Mouse (Mus musculus): ENCODE measurements around the gene Ror2. TPM values are rescaled to one million over a fixed set of nuclear protein-coding genes. Genes with fewer than 3 reads are reported as not detected.
"Not testable (repeated sequence)": the region's sequence is repeated elsewhere in the genome, so short reads cannot be mapped to it uniquely, and the experiment has no call there.

Gene Ror2
- not detected for polyA plus RNA-seq (2017; shearing (Covaris generic))

DNA sequence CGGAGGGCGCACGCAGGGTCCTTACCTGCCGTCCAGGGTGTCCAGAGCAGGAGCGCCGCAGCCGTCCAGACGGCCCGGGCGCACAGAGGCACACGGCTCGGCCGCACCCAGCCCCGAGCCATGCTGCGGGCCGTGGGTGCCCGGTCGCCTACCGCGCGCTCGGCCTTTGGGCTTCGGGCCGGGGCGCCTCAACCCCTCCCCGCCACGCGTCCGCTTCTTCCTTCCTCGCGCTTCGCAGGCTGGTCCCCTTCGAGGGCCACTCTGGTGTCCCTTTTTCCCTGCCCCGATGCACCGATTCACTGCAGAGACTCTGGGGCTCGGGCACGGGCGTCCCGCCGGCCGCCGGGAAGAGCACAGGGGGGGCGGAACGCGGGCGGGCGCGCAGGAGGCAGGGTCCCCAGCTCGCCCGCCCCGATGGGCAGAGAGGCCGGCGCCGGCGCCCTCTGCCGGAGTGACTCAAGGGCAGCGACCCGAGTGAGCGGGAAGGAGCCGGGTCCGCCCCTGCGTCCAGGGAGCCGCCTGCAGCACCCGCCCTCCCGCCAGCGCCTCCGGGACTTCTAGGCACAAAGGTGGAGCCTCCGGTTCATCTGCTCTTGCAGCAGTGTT is at the start of gene Ror2:
Ror2 (minus strand) TSS at position 369 of the 606 bp plus-strand sequence.
- no peak for ATAC-seq

- no peak for ATAC-seq
Observed at GRCm38 (mm10) chr13:53333769-53334168, 47.8 kb upstream of the Ror2 start.

- ATAC-seq: no peak
Observed at GRCm38 (mm10) chr13:53330246-53330645, 44.3 kb upstream of the Ror2 start.

DNA sequence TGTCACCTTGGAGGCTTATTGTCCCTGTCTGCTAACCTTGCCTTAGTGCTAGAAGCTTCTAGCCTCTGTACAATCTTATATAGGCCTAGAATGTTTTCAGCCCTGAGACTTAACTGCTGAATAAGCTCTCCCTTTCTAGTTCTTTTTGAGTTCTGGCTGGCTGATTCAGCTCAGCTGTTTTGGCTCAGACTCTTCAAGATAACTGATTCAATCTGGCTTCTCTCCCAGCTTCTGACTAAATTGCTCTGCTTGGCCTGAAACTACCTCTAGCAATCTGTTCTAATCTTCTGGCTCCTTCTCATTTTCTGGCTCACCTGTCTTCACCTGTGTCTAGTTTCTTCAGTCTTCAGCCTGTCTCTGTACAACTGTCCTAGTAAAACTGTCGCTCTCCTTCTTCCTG is 39.6 kb upstream of the Ror2 start:
- ATAC-seq: no peak

- no peak for ATAC-seq
Observed at GRCm38 (mm10) chr13:53323661-53324060, 37.7 kb upstream of the Ror2 start.

GRCm38 (mm10) chr13:53320899-53321298 is 35.0 kb upstream of the Ror2 start:
- ATAC-seq: no peak

- no peak for ATAC-seq
Observed at GRCm38 (mm10) chr13:53316515-53317295, 30.8 kb upstream of the Ror2 start.

GRCm38 (mm10) chr13:53315757-53316156 is 29.8 kb upstream of the Ror2 start:
- not testable (repeated sequence) for ATAC-seq

GRCm38 (mm10) chr13:53310442-53310841 is 24.5 kb upstream of the Ror2 start:
- ATAC-seq: no peak

GRCm38 (mm10) chr13:53309661-53310160 is 23.8 kb upstream of the Ror2 start:
- ATAC-seq: no peak

- ATAC-seq: no peak
Observed at GRCm38 (mm10) chr13:53309148-53309547, 23.2 kb upstream of the Ror2 start.

GRCm38 (mm10) chr13:53306836-53307235 is 20.9 kb upstream of the Ror2 start:
- ATAC-seq: no peak

DNA sequence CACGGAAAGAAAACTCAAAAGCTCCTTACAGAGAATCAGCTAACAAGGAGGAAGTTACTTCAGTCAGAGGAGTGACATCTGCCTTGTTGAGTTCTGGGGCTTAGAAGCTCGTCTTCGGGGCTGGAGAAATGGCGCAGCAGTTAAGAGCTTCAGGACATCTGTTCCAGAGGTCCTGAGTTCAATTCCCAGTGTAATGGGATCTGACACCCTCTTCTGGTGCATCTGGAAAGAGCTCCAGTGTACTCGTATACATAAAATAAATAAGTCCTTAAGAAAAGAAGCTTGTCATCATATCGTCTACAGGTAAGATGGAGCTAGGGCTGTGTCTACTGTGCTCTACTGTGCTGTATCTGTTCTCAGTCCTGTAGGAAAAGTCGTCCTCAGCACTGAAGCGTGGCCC is 19.3 kb upstream of the Ror2 start:
- ATAC-seq: no peak

- ATAC-seq: no peak
Observed at GRCm38 (mm10) chr13:53302688-53303087, 16.8 kb upstream of the Ror2 start.

- no peak for ATAC-seq
Observed at GRCm38 (mm10) chr13:53293065-53293464, 7.1 kb upstream of the Ror2 start.

- no peak for ATAC-seq
Observed at GRCm38 (mm10) chr13:53292244-53292643, 6.3 kb upstream of the Ror2 start.

DNA sequence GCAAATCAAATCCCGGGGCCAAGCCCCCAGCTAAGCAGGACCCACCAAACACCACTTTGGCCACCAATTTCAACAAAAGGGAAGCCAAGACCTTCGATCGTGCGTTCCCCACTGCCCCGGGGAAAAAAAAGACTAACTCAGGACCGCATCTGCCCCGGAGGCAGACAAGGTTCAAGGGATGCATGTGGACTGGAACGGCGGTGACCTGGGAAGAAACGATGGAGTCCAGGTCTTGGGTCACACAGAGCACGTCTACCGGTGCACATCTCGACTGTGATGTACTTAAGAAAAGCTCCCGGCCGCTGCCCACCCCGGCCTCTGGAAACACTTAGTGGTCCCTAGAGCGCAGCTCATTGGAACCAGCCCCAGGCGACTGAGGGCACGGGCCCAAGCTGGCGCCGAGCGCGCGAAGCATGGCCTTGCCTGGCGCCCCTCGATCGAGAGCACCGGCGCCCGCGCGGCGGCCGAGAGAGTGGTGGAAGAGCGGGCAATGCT is 616 bp downstream of the Ror2 start:
- no peak for ATAC-seq

- ATAC-seq: no peak
Observed at GRCm38 (mm10) chr13:53284740-53285191, 1.2 kb downstream of the Ror2 start.

DNA sequence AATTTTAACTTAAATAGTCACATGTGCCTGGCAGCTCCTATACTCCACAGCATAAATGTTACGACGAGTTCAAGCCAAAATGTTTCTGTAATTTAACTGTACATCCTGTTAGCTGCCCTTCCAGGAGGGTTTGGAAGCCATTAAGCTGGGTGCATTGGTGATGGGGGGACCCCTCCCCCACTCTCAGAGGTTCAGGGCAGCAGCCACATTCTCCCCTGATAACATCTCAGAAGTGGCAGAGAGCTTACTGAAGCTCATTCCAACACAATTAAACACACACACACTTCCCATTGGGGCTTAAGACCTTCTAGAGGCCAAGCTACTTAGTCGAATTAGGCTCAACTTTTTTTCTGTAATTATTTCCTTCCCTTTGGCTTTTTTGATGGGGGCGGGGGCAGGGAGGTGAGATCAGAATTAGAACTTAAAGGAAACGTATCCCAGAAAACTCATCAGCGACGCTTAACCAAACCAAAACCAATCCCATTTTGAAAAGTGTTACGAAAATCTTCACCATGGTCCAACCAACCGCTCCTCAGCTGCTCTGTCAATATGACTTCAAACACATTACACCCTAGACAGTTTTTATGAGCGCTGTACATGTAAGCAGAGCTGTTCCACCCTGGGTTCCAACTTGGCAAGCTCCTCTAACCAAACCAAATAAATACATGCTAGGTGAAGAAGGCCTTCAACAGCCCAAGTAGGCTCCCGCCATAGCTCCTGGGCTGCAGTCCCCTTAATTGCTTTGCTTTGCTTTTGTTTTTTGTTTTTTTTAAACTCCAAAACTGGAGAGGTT is 4.1 kb downstream of the Ror2 start:
- no peak for ATAC-seq

- ATAC-seq: no peak
Observed at GRCm38 (mm10) chr13:53278908-53279307, 7.0 kb downstream of the Ror2 start.

DNA sequence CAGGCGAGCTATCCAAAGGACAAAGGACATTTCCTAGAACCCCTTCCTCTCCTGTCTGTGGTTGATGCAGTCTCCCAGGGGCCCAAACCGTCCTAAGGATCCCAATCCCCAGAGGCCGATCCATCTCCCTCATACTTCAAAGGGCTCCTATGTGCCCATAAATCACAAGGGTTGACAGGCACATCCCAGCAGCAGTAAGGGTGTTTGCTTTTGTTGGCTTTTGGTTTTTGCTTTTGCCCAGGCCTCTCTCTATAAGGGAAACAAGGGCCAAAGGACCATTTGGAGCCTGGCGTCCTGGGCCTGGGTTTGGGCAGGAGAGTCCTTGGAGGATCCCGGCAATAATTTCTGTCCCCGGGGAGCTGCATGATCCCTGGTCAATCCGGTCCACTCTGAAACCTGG is 9.5 kb downstream of the Ror2 start:
- ATAC-seq: no peak

DNA sequence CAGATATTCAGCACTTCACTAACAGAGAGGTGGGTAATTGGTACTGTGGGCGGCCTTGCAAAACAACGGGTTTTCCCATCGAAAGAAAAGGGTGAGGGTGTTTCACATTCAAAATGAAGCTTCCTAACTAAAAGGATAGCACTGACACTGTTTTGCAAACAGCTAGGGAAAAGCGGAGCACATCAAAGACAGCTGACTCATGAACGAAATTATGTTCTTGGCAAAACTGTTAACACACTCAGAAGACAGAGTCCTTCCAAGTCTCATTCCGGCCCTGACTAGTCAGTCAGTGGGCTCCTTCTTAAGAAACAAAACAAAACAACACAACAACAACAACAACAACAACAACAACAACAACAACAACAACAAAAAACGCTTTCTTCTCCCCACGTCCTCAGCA is 10.1 kb downstream of the Ror2 start:
- no peak for ATAC-seq

GRCm38 (mm10) chr13:53274771-53275170 is 11.2 kb downstream of the Ror2 start:
- ATAC-seq: no peak
